In the genomic region with DNA sequence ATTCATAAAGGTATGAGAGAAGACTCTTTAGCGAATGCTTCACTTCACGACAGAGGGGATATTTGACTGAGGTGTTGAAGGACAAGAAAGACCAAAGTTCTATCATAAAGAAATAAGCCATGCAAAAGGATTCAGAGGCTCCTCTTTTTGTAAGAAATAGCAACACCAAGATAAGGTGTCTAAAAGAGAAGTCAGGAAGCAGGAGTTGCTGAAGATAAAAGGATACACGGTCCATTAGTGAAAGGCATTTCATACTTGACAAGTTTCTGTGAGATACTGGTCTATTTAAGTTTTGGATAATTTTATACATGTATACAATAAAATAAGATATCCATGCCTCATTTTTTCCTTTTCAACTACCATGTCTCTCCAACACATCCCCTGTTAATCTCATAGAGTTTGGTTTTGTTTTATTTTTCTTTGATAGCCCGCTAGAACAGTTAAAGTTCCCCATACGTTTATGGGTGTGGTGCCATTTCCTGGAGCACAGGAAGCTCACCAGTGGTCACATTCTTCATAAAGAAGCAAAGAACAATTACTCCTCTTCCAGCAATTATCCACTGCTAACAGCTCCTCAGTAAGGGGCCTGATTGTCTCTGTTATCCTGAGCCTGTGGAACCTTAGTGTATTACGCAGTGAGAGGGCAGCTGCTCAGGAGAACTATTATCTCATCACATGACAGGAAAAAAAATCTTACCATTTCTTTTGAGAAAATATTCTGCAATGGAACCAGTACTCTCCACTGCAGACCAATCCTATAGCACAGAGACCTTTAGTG, we compare ENCODE assay signal across 19 mouse cellular contexts. TPM values are rescaled to one million over a fixed set of nuclear protein-coding genes. Genes with fewer than 3 reads are reported as not detected.
DNase-seq lines count a peak whose midpoint lies in the region; ATAC-seq and TF ChIP-seq lines count a peak whose summit lies in the region.
"Had no signal": no experiment of that assay in that cellular context is flagged by ENCODE, and none has a peak within 500 bp of the region (broad histone marks: within the 10 kb centered on the region; RNA-seq: fewer than 3 reads in every experiment).

No protein-coding gene starts in this region.

- no peak overlapping the region for H3K9ac ChIP-seq in liver, embryonic 11.5 days (ENCODE audit: low read depth, low read length)
- no peak overlapping the region for H3K9ac ChIP-seq in ES-E14 (ENCODE audit: insufficient read depth, low read depth, low read length, poor library complexity, severe bottlenecking)
- H3K9ac ChIP-seq in forebrain, embryonic 15.5 days (replicated peaks), result no peak overlapping the region
- H3K9ac ChIP-seq: embryonic facial prominence, embryonic 13.5 days; hindbrain, embryonic 14.5 days; limb, embryonic 15.5 days; neural tube, embryonic 15.5 days had no signal

- no peaks in the 10 kb centered on the region for H3K9me3 ChIP-seq in liver, embryonic 11.5 days (ENCODE audit: control insufficient read depth, low read length)
- no peaks in the 10 kb centered on the region for H3K9me3 ChIP-seq in ES-E14 (ENCODE audit: control insufficient read depth, insufficient read depth, low read depth, low read length)
- no peaks in the 10 kb centered on the region for H3K9me3 ChIP-seq in forebrain, embryonic 15.5 days
- H3K9me3 ChIP-seq: embryonic facial prominence, embryonic 13.5 days; forebrain, embryonic 10.5 days; limb, embryonic 15.5 days; neural tube, embryonic 15.5 days had no signal

- no peak for DNase-seq in liver, embryonic 11.5 days (ENCODE audit: low spot score)
- no peak for DNase-seq in liver
- no peak for DNase-seq in ES-E14 (ENCODE audit: low read depth, low spot score)
- DNase-seq in adrenal gland, postnatal 36 days, result no peak
- DNase-seq in ovary, postnatal 10 days (ENCODE audit: low spot score), result no peak
- DNase-seq: cerebellum, postnatal 36 days; kidney, adult 2 months; thymus, adult 2 months had no signal

- H3K4me3 ChIP-seq in liver, embryonic 11.5 days (ENCODE audit: low read depth, low read length), result no peak overlapping the region
- H3K4me3 ChIP-seq in ES-E14 (ENCODE audit: insufficient read depth in 1 of 2, low read depth in 1 of 2, low read length in 2 of 2, poor library complexity in 1 of 2, severe bottlenecking in 1 of 2), result no peak overlapping the region
- no peak overlapping the region for H3K4me3 ChIP-seq in forebrain, embryonic 15.5 days
- H3K4me3 ChIP-seq: embryonic facial prominence, embryonic 13.5 days; forebrain, embryonic 10.5 days; left cerebral cortex, adult 2 months; limb, embryonic 15.5 days; neural tube, embryonic 15.5 days had no signal

- in situ Hi-C loops in ES-E14 (cut with MboI; ENCODE audit: low sequenced_read_pairs in 2 of 2, unreplicated experiment in 2 of 2), result no loop called here

- H3K36me3 ChIP-seq in liver, embryonic 11.5 days (ENCODE audit: control insufficient read depth, insufficient read depth, low read length), result no peaks in the 10 kb centered on the region
- H3K36me3 ChIP-seq in ES-E14 (ENCODE audit: control insufficient read depth, insufficient read depth, low read length, poor library complexity, severe bottlenecking), result no peaks in the 10 kb centered on the region
- no peaks in the 10 kb centered on the region for H3K36me3 ChIP-seq in forebrain, embryonic 15.5 days
- H3K36me3 ChIP-seq: limb, embryonic 15.5 days; neural tube, embryonic 15.5 days had no signal

- H3K27me3 ChIP-seq in liver, embryonic 11.5 days (replicated peaks; ENCODE audit: control insufficient read depth, insufficient read depth, low read length), result no peaks in the 10 kb centered on the region
- no peaks in the 10 kb centered on the region for H3K27me3 ChIP-seq in forebrain, embryonic 15.5 days
- H3K27me3 ChIP-seq: CH12.LX; embryonic facial prominence, embryonic 13.5 days; limb, embryonic 15.5 days; neural tube, embryonic 15.5 days had no signal

- peak overlapping the region; percentile 6 for H3K4me2 ChIP-seq in liver, embryonic 11.5 days
- H3K4me2 ChIP-seq in forebrain, embryonic 15.5 days (replicated peaks), result no peak overlapping the region
- H3K4me2 ChIP-seq: embryonic facial prominence, embryonic 13.5 days; hindbrain, embryonic 14.5 days; limb, embryonic 15.5 days; neural tube, embryonic 15.5 days had no signal

- WGBS in liver, embryonic 11.5 days, result 40% methylated on average over 6 of the region's 6 CpGs
- WGBS in forebrain, embryonic 15.5 days, result 73% methylated on average over 6 of the region's 6 CpGs

- no peaks in the 10 kb centered on the region for H3K4me1 ChIP-seq in liver, embryonic 11.5 days (replicated peaks; ENCODE audit: control insufficient read depth, insufficient read depth, low read length)
- peaks cover 2 to 6% of the 10 kb centered on the region in 2 experiments; a peak in 2 of 4 replicates for H3K4me1 ChIP-seq in ES-E14 (ENCODE audit: control insufficient read depth in 2 of 2, insufficient read depth in 2 of 2, low read length in 2 of 2, poor library complexity in 1 of 2)
- H3K4me1 ChIP-seq in forebrain, embryonic 15.5 days, result peaks cover 4% of the 10 kb centered on the region; the same call in 1 of the 2 replicates
- H3K4me1 ChIP-seq: embryonic facial prominence, embryonic 13.5 days; forebrain, embryonic 10.5 days; limb, embryonic 15.5 days; neural tube, embryonic 15.5 days had no signal

- no peak overlapping the region for H3K27ac ChIP-seq in liver, embryonic 11.5 days (ENCODE audit: low read depth, low read length)
- peak overlapping the region; percentile 47; the same call in 1 of the 2 replicates for H3K27ac ChIP-seq in ES-E14 (ENCODE audit: insufficient read depth, low read depth, low read length, poor library complexity, severe bottlenecking)
- H3K27ac ChIP-seq in forebrain, embryonic 15.5 days (replicated peaks), result no peak overlapping the region
- H3K27ac ChIP-seq: embryonic facial prominence, embryonic 13.5 days; forebrain, embryonic 10.5 days; hindbrain, embryonic 14.5 days; left cerebral cortex, adult 2 months; limb, embryonic 15.5 days; macrophage; neural tube, embryonic 15.5 days had no signal

- peak; percentile 81 for ATAC-seq in liver, embryonic 11.5 days (replicated peaks; ENCODE audit: low FRiP score)
- ATAC-seq in common myeloid progenitor, adult 5-6 weeks (replicated peaks; ENCODE audit: low read depth, poor library complexity, severe bottlenecking), result peak; percentile 80
- peak; percentile 63 for ATAC-seq in megakaryocyte progenitor cell, adult 5-6 weeks (replicated peaks; ENCODE audit: poor library complexity)
- no peak for ATAC-seq in forebrain, embryonic 15.5 days (replicated peaks)

TF ChIP-seq in ES-E14, 5 proteins besides CTCF, POLR2A, EP300 and RAD21:
- no peak for TF ChIP-seq MAFK (IDR thresholded peaks at IDR 0.05; ENCODE audit: insufficient read depth, low read depth, low read length)
- TF ChIP-seq ZNF384 (IDR thresholded peaks at IDR 0.05; ENCODE audit: low read depth, low read length), result peak; percentile 50
- no peak for TF ChIP-seq ZC3H11A (IDR thresholded peaks at IDR 0.05; ENCODE audit: borderline replicate concordance, low read depth, low read length)
- no peak for TF ChIP-seq HCFC1 (IDR thresholded peaks at IDR 0.05; ENCODE audit: borderline replicate concordance, insufficient read depth, low read length)
- TF ChIP-seq CHD2 (IDR thresholded peaks at IDR 0.05; ENCODE audit: low read depth, low read length), result peak; percentile 43; the same call in 1 of the 2 replicates

RNA-seq across cellular contexts. Expression of a gene that starts 11.1 kb away (rescaled TPM):
- 123 TPM in 2 replicates for polyA plus RNA-seq in liver, embryonic 11.5 days (2014; fragmentation: Nextera tagmentation; extraction: Ambion mirVana)
- 56.6 and 66.7 TPM in 2 replicates for total RNA-seq in ES-E14 (2012; rRNA removed)
- 58.2 and 58.4 TPM in 2 replicates for total RNA-seq in common myeloid progenitor, adult 5-6 weeks (2017)
- total RNA-seq in megakaryocyte progenitor cell, adult 5-6 weeks (2015), result 102 and 112 TPM in 2 replicates
- total RNA-seq in megakaryocyte progenitor cell, adult 5-6 weeks (2017), result 76.3 and 91.6 TPM in 2 replicates
- 10 to 100 TPM; 53.7 to 58.5 TPM for total RNA-seq in adrenal gland, postnatal 36 days (2021)
- 105 and 106 TPM in 2 replicates for polyA plus RNA-seq in forebrain, embryonic 15.5 days (2015; fragmentation: Nextera tagmentation; extraction: Ambion mirVana)
